Mouse (Mus musculus) stomach, embryonic 15.5 days (tissue): Measurements from ENCODE around the gene Taldo1. TPM values are rescaled to one million over a fixed set of nuclear protein-coding genes. Genes with fewer than 3 reads are reported as not detected.

Experiments
- ATAC-seq: fragments of 200-750 bp; cut with Nextera tagmentation; 2 replicates; pipeline ENCODE4 v1.8.0; 2017; ENCODE audit warnings: low read depth, moderate number of reproducible peaks, moderate TSS enrichment; ENCODE audit not compliant: insufficient read depth, low FRiP score
- H3K27ac ChIP-seq: fragments of 300-500 bp; sonication (generic); 2 replicates; pipeline ENCODE4 v1.5.1; 2015; ENCODE audit warnings: mild to moderate bottlenecking, inconsistent platforms
- H3K27me3 ChIP-seq: fragments of 300-500 bp; sonication (generic); replicated peaks from 2 replicates; pipeline ENCODE4 v1.6.1; 2015; ENCODE audit warnings: inconsistent platforms
- H3K36me3 ChIP-seq: fragments of 300-500 bp; sonication (generic); 2 replicates; pipeline ENCODE4 v1.6.1; 2015; ENCODE audit warnings: inconsistent platforms
- H3K4me1 ChIP-seq: fragments of 300-500 bp; sonication (generic); 2 replicates; pipeline ENCODE4 v1.6.1; 2015; ENCODE audit warnings: inconsistent platforms
- H3K4me2 ChIP-seq: fragments of 300-500 bp; sonication (generic); 2 replicates; pipeline ENCODE4 v1.6.1; 2015; ENCODE audit warnings: mild to moderate bottlenecking, inconsistent platforms
- H3K4me3 ChIP-seq: fragments of 300-500 bp; sonication (generic); replicated peaks from 2 replicates; pipeline ENCODE4 v1.5.1; 2015; ENCODE audit warnings: inconsistent platforms
- H3K9ac ChIP-seq: fragments of 300-500 bp; sonication (generic); 2 replicates; pipeline ENCODE4 v1.6.1; 2015; ENCODE audit warnings: inconsistent platforms
- H3K9me3 ChIP-seq: fragments of 300-500 bp; sonication (generic); 2 replicates; pipeline ENCODE4 v1.6.1; 2016; ENCODE audit warnings: inconsistent platforms
- WGBS: fragments of 180-500 bp; shearing (Covaris S2); methylation state at CpG from one replicate; pipeline ENCODE4 v1.1.7; 2015; 5-methylcytosine and 5-hydroxymethylcytosine counted together
- polyA plus RNA-seq: library from polyadenylated mRNA; unstranded; fragments of >200 nt; fragmentation: Nextera tagmentation; extraction: Ambion mirVana; gene quantifications from 2 replicates; pipeline ENCODE4 v1.2.1, GENCODE M21; 2015

Taldo1 gene
- polyA plus RNA-seq, 1 experiment from 2014 or later: 347 TPM

DNA sequence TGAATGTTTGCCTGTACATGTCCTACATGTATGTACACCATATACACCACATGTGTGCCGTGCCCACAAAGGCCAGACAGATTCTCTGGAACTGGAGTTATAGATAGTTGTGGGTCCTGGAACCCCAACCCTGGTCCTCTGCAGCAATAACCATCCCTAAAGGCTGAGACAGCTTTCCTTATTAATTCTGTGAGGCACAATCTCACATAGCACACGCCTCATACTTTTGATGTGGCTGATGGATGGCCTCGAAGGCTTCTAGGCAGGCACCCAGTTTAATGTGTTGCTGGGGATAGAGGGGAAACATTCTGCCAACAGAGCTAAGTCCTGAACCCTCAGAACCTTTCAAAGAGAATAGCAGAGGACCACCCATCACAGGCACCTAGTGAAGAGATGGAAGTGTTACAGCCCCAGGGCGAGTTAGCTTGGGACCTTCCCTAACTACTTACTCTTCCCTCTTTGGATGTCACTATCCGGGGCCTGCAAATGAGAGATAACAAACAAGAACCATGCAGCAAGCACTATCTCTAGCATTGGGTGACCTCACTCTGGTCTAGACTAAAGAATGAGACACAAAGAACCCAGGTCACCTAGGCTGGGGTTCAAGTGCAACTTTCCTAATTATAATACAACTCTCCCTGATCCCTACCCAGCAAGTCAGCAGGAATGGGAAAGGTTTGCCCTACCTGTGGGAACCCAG, 27.5 kb upstream of the Taldo1 start:
- H3K9me3 ChIP-seq: no peaks in the 10 kb centered on the region
- ATAC-seq: peak; percentile 76; the same call in 1 of the 2 replicates
- H3K9ac ChIP-seq: no peak overlapping the region
- 77% methylated on average over 5 of the region's 5 CpGs for WGBS
- peaks cover 7% of the 10 kb centered on the region; the same call in 1 of the 2 replicates for H3K4me1 ChIP-seq
- H3K4me3 ChIP-seq: no peak overlapping the region
- H3K27me3 ChIP-seq: no peaks in the 10 kb centered on the region
- H3K36me3 ChIP-seq: no peaks in the 10 kb centered on the region
- H3K27ac ChIP-seq: no peak overlapping the region
- H3K4me2 ChIP-seq: no peak overlapping the region

DNA sequence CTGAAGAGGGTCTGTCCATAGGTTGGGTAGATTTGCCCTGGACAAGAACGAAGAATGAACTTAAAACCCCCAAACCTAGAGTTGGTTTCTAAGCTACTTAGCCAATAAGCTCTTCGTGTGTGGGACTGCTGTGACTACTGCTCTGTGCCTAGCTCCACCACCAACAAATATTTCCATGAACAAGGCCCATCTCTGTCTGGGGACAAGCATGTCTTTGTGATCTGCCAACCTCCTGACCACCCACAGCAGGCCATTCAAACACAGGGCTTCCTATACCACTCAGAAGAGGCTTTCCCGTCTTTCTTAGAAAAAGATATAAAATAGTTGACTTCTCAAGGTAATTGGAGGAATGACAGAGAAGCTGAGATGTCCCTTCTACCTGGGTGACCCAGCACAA, 27.0 kb upstream of the Taldo1 start:
- peaks cover 7% of the 10 kb centered on the region for H3K4me1 ChIP-seq
- ATAC-seq: no peak
- no peak overlapping the region for H3K9ac ChIP-seq
- H3K4me3 ChIP-seq: no peak overlapping the region
- no peaks in the 10 kb centered on the region for H3K36me3 ChIP-seq
- no peaks in the 10 kb centered on the region for H3K27me3 ChIP-seq
- H3K9me3 ChIP-seq: no peaks in the 10 kb centered on the region
- H3K27ac ChIP-seq: no peak overlapping the region
- 63% methylated on average over 3 of the region's 3 CpGs for WGBS
- H3K4me2 ChIP-seq: no peak overlapping the region

DNA sequence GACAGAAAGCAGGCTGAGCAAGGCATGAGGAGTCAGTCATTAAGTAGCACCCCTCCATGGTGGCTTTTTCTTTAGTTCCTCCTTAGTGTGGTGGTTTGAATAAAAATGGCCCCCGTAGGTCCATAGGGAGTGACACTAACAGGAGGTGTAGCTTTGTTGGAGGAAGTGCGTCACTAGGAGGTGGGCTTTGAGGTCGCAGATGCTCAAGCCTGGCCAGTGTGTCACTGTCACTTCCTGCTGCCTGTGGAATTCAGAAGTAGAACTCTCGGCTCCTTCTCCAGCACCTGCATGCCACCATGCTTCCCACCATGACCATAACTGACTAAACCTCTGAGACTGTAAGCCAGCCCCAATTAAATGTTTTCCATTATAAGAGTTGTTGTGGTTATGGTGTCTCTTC, 24.6 kb upstream of the Taldo1 start:
- no peak overlapping the region for H3K4me3 ChIP-seq
- WGBS: 85% methylated on average over 4 of the region's 4 CpGs
- no peak overlapping the region for H3K9ac ChIP-seq
- no peak for ATAC-seq
- no peak overlapping the region for H3K27ac ChIP-seq
- no peak overlapping the region for H3K4me2 ChIP-seq
- H3K9me3 ChIP-seq: no peaks in the 10 kb centered on the region
- H3K36me3 ChIP-seq: no peaks in the 10 kb centered on the region
- no peaks in the 10 kb centered on the region for H3K27me3 ChIP-seq
- no peaks in the 10 kb centered on the region; the same call in 1 of the 2 replicates for H3K4me1 ChIP-seq

DNA sequence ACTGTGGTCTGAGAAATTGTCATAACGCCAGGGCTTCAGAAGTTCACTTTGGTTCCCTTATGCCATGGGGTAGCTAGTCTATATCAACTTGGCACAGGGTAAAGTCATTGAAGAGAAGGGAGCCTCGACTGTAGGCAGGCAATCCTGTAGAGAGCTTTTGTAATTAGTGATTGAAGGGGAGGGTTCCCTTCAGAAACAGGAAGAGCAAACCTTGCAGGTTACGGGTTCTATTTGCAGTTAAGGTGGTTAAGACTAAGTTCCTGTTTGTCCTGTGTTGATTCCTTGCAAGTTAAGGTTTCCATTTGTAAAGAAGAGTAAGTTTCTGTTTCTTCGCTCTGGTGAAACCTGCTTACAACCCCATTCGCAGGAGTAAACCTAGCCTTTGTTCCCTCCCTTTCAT, 22.1 kb upstream of the Taldo1 start:
- WGBS: 66% methylated on average over 5 of the region's 5 CpGs
- H3K27me3 ChIP-seq: no peaks in the 10 kb centered on the region
- no peaks in the 10 kb centered on the region for H3K36me3 ChIP-seq
- H3K4me1 ChIP-seq: no peaks in the 10 kb centered on the region; the same call in 1 of the 2 replicates
- no peak for ATAC-seq
- H3K9ac ChIP-seq: no peak overlapping the region
- no peaks in the 10 kb centered on the region for H3K9me3 ChIP-seq
- no peak overlapping the region for H3K4me3 ChIP-seq
- H3K27ac ChIP-seq: no peak overlapping the region
- H3K4me2 ChIP-seq: no peak overlapping the region

DNA sequence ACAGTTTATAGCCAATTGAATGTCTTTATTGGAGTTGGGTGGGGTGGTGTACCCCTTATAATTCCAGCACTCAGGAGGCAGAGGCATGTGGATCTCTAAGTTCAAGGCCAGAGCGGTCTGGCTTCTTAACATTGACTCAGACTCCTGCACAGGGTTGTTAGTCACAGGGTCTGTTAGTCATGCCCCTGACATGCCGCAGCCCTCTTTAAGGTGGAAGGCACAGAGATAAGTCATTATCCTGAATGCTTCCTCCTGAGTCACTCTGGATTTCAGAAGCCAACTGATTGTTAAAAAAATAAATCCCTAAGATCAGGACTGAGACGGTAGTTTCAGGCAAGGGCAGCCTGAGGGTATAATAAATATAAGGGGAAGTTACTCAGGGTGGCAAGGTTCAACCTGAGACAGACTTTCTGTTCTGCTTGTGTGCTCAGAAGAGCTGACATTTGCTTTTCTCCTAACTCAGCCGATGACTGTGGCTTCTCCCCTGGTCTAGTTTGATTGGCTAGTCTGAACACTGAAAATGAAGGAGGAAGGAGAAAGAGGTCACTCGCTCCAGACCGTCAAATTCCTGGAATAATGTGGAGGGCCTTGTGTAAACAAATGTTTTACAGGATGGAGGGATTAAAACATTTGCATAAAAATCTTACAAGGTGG, 19.9 kb upstream of the Taldo1 start:
- ATAC-seq: no peak
- Histone ChIP-seq H3K36me3 (no peaks in the 10 kb centered on the region), H3K4me1 (no peaks in the 10 kb centered on the region; the same call in 1 of the 2 replicates), H3K27ac (no peak overlapping the region), H3K9ac (no peak overlapping the region), H3K27me3 (no peaks in the 10 kb centered on the region), H3K9me3 (no peaks in the 10 kb centered on the region), H3K4me3 (no peak overlapping the region), H3K4me2 (no peak overlapping the region)
- 39% methylated on average over 6 of the region's 6 CpGs for WGBS

DNA sequence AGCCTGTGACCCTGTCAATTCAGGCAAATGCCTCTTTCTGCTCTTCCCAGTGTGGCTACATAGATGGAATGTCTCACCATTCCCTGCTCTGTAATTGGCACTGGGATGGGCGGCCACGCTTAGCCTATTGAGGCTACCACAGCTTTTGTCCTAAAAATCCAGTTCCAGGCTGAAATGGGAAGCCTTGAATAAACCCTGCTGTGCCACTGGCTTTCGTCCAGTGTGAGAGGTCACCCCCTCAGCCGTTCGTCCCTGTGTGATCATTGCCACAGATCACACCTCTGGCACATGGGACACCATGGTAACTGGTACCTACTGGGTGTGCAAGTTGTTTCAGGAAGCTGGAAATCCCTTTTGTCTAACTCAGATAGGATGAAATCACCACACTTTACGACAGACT, 18.4 kb upstream of the Taldo1 start:
- no peaks in the 10 kb centered on the region; the same call in 1 of the 2 replicates for H3K4me1 ChIP-seq
- no peaks in the 10 kb centered on the region for H3K27me3 ChIP-seq
- WGBS: 77% methylated on average over 6 of the region's 6 CpGs
- no peaks in the 10 kb centered on the region for H3K9me3 ChIP-seq
- ATAC-seq: no peak
- no peak overlapping the region for H3K27ac ChIP-seq
- no peak overlapping the region for H3K4me3 ChIP-seq
- no peaks in the 10 kb centered on the region for H3K36me3 ChIP-seq
- no peak overlapping the region for H3K9ac ChIP-seq
- no peak overlapping the region for H3K4me2 ChIP-seq

DNA sequence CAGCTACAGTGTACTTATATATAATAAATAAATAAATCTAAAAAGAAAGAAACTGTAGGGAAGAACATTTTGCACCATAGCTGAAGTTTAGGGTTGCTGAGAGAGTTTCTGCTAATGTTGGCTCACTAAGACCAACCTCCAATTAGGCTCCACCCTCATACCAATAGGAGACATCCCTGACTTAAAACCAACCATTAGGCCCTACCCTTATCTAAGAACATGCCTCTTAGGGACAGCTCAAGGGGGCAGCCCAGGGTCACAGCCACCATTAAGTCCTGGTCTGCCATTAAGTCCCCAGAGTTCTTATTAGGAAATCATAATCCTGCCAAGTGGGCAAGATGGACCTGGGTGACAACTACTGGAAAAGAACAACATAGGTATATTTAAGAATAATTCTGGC, 17.6 kb upstream of the Taldo1 start:
- Histone ChIP-seq H3K36me3 (no peaks in the 10 kb centered on the region), H3K4me1 (no peaks in the 10 kb centered on the region; the same call in 1 of the 2 replicates)
- no peak for ATAC-seq

DNA sequence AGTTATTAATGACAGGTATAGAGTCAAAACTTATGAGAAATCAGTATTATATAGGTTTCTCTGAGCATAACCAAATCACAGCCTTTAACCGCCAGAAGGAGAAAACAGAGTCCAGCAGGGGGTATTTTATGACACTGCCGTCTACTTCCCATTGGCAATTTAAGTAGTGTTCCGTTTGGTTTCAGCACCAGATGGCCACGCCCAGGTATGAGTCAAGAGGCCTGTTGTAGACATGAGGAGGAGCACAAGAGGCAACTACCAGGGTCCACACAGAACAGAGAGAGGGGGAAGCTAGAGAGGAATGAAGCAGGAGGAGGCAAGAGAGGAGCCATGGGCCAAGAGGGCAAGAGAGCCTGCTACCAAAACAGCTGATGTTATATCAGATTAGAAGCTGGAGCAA, 12.4 kb upstream of the Taldo1 start:
- Histone ChIP-seq H3K36me3 (no peaks in the 10 kb centered on the region), H3K9ac (no peak overlapping the region), H3K4me3 (no peak overlapping the region), H3K4me1 (no peaks in the 10 kb centered on the region), H3K27ac (no peak overlapping the region), H3K4me2 (no peak overlapping the region), H3K9me3 (no peaks in the 10 kb centered on the region), H3K27me3 (no peaks in the 10 kb centered on the region)
- 56% methylated on average over 4 of the region's 4 CpGs for WGBS
- no peak for ATAC-seq

More for the DNA sequence above, 17.6 kb upstream of the Taldo1 start:
- no peaks in the 10 kb centered on the region for H3K9me3 ChIP-seq
- no peak overlapping the region for H3K4me2 ChIP-seq
- H3K27me3 ChIP-seq: no peaks in the 10 kb centered on the region
- H3K27ac ChIP-seq: no peak overlapping the region
- H3K4me3 ChIP-seq: no peak overlapping the region
- no peak overlapping the region for H3K9ac ChIP-seq

DNA sequence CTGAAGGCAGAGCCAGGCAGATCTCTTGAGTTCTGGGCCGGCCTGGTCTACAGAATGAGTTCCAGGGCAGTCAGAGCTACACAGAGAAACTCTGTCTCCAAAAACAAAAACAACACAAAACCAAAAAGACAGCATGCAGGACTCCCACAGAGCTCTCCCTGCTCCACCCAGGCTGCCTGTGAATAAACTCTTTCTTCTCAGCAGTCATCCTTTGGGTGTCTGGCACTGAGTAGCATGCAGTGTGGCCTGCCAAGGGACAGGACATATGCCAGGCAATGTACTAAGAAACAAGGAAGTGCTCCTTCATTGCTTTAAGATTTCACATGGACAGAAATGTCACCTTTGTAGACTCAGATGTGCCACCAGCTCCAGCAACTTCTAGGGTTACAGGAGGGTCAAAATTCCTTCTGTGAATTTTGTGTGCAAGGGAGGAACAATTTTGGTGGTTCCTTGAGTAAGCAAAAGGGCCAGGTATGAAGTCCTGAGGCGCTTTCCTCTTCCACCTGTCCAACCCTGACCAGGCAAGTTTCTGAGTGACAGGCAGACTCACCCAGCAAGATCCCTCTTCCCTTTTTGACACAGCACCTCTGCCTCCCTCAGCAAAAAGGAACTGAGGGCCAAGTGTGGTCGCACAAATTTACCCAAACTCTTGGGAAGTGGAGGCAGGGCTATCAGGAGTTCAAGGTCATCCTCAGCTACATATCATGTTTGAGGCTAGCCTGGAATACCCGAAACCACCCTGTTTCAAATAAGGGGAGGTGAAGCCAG, 10.7 kb upstream of the Taldo1 start:
- Histone ChIP-seq H3K27me3 (no peaks in the 10 kb centered on the region), H3K4me1 (no peaks in the 10 kb centered on the region), H3K36me3 (no peaks in the 10 kb centered on the region), H3K9me3 (no peaks in the 10 kb centered on the region), H3K4me3 (no peak overlapping the region), H3K9ac (no peak overlapping the region), H3K4me2 (no peak overlapping the region), H3K27ac (no peak overlapping the region)
- 73% methylated on average over 4 of the region's 4 CpGs for WGBS
- ATAC-seq: no peak

DNA sequence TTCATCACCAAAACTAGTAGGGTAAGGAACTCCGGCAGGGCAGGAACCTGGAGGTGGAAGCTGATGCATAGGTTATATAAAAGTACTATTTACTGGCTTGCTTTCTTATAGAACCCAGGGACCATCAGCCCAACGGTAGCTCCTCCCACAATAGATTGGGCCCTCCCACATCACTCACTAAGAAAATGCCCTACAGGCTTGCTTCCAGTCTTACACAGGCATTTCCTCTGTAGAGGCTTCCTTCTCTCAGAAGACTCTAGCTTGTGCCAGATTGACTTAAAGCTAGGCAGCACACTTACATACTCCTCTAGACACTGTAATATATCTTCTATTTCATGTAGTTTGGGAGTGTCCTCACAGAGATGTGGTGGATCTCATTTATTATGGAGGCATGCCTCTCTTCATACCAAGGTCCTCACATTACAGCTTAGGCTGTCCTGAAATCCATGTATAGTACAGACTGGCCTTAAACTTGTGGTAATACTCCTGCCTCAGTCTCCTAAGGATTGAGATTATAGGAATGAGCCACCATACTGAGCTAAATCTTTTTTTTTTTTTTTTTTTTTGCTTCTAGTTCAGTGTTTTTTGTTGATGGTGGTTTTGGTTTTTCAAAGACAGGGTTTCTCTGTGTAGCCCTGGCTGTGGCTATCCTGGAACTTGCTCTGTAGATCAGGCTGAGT, 4.1 kb upstream of the Taldo1 start:
- Histone ChIP-seq H3K9me3 (no peaks in the 10 kb centered on the region), H3K4me1 (peaks cover 7% of the 10 kb centered on the region), H3K27ac (no peak overlapping the region), H3K4me3 (no peak overlapping the region), H3K4me2 (no peak overlapping the region), H3K36me3 (no peaks in the 10 kb centered on the region), H3K9ac (no peak overlapping the region), H3K27me3 (no peaks in the 10 kb centered on the region)
- WGBS: 44% methylated on average over 2 of the region's 2 CpGs
- ATAC-seq: no peak

DNA sequence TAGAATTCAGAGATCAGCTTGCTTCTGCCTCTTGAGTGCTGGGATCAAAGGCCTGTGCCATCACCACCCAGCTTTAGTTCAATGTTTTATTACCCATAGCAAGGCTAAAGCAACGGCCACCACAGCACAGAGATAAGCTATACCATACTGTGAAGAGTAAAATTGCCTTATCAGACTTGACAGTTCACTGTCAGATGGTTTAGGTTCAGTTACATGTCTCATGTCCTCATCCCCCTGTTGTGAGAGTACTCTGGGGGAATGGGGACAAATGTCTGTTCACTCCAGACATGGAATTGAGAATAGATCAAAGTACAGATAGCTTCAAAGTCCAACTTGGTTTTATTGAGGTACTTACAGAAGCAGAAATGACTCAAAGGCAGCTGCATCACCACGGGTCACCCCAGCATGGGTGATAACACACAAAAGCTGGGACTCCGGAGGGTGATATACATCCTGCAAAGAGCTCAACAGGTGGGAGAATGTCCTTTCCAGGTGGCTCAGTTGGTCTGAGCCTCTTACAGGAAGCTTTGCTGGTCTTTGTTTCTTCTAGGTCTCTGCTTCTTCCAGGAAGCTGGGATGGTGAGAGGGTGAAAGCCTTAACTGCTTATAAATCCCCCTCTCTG, 3.4 kb upstream of the Taldo1 start:
- Histone ChIP-seq H3K27me3 (no peaks in the 10 kb centered on the region), H3K4me2 (no peak overlapping the region), H3K27ac (no peak overlapping the region), H3K4me1 (peaks cover 10% of the 10 kb centered on the region), H3K9me3 (no peaks in the 10 kb centered on the region), H3K9ac (no peak overlapping the region), H3K36me3 (no peaks in the 10 kb centered on the region), H3K4me3 (no peak overlapping the region)
- 60% methylated on average over 3 of the region's 3 CpGs for WGBS
- ATAC-seq: no peak
